Mouse (Mus musculus) kidney, adult 2 months (tissue): ENCODE measurements at regions not wholly inside any gene's neighbourhood (a gene's known extent, or its start where the extent isn't known, plus 50 kb on each side); places are given as distances from the start of the nearest gene placed in this dataset.

ENCODE experiments used
- DNase-seq: peaks from one replicate; pipeline ENCODE4 v3.0.0; 2021
- H3K27ac ChIP-seq: fragments of 200-500 bp; 2 replicates; pipeline ENCODE4 v1.5.1; 2012; ENCODE audit warnings: low read depth, low read length, control low read depth, inconsistent platforms; ENCODE audit not compliant: insufficient read depth
- H3K27me3 ChIP-seq: fragments of 200-500 bp; replicated peaks from 2 replicates; pipeline ENCODE4 v1.6.1; 2012; ENCODE audit warnings: mild to moderate bottlenecking, moderate library complexity, low read length, inconsistent platforms; ENCODE audit not compliant: control insufficient read depth, insufficient read depth
- H3K36me3 ChIP-seq: fragments of 200-500 bp; 2 replicates; pipeline ENCODE4 v1.6.1; 2012; ENCODE audit warnings: mild to moderate bottlenecking, moderate library complexity, low read length, inconsistent platforms; ENCODE audit not compliant: control insufficient read depth, insufficient read depth
- H3K4me1 ChIP-seq: fragments of 200-500 bp; 2 replicates; pipeline ENCODE4 v1.6.1; 2011; ENCODE audit warnings: low read length; ENCODE audit not compliant: control insufficient read depth, insufficient read depth
- H3K4me3 ChIP-seq: fragments of 200-500 bp; 2 replicates; pipeline ENCODE4 v1.5.1; 2011; ENCODE audit warnings: mild to moderate bottlenecking, low read depth, low read length, control low read depth; ENCODE audit not compliant: insufficient read depth
- CTCF ChIP-seq: fragments of 200-500 bp; conservative IDR thresholded peaks from 2 replicates; pipeline ENCODE4 v1.5.1; 2011; ENCODE audit warnings: low read depth, mild to moderate bottlenecking, control low read depth, low read length, moderate library complexity, mixed read lengths; ENCODE audit not compliant: insufficient read depth, insufficient read length
- POLR2A ChIP-seq: fragments of 200-500 bp; IDR thresholded peaks from one replicate; pipeline ENCODE4 v1.6.1; 2011; ENCODE audit warnings: low read depth, low read length, control low read depth
- WGBS: fragments of 180-500 bp; shearing (Covaris S2); methylation state at CpG from one replicate; pipeline ENCODE4 v1.1.7; 2018; 5-methylcytosine and 5-hydroxymethylcytosine counted together

DNA sequence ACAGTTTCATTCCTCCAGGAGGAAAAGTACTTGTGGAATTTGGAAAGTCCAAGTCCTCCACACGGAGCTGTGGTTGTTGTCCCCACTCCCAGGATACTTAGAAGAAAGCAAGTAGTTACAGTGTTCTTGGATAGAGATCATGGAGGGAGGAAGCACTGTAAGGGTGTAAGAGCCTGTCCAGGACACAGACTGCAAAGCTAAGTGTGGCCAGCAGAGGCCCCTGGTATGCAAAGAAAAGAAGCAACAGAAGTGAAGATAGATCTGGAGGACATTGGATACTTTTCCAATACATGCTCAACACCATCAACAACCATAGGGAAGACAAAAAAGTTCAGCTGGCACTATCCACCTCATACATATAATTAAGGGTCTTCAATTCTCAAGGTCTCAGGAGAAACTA, 197.4 kb downstream of the Meis1 start:
- peak; percentile 55 for TF ChIP-seq CTCF
- no peak for TF ChIP-seq POLR2A
- no peaks in the 10 kb centered on the region for H3K36me3 ChIP-seq
- 43% methylated on average over 1 of the region's 1 CpGs for WGBS
- H3K27me3 ChIP-seq: no peaks in the 10 kb centered on the region
- no peak overlapping the region for H3K27ac ChIP-seq
- H3K4me3 ChIP-seq: no peak overlapping the region
- no peaks in the 10 kb centered on the region for H3K4me1 ChIP-seq
- DNase-seq: peak; percentile 38

DNA sequence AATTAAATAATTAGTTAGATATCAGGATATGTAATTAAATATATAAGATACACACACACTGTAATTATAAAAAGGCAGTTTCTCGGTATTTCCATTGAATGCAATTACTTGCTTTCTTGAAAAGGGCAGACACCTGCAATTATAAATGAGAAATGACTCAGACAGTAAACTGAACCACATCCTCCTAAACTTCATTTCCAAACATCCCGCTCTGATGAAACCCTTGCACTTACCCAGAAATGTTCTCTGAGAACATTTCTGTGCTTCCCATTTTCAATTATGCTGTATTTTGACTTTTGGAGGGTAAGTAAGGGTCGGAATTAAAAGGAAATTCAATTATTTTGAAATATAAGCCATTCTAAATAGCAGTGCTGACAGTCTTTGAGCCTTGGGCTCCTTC, 204.7 kb downstream of the Meis1 start:
- DNase-seq: no peak
- no peaks in the 10 kb centered on the region for H3K27me3 ChIP-seq
- TF ChIP-seq POLR2A: no peak
- no peak for TF ChIP-seq CTCF
- no peaks in the 10 kb centered on the region for H3K36me3 ChIP-seq
- WGBS: 81% methylated on average over 3 of the region's 3 CpGs
- no peak overlapping the region for H3K27ac ChIP-seq
- H3K4me1 ChIP-seq: no peaks in the 10 kb centered on the region
- no peak overlapping the region for H3K4me3 ChIP-seq

DNA sequence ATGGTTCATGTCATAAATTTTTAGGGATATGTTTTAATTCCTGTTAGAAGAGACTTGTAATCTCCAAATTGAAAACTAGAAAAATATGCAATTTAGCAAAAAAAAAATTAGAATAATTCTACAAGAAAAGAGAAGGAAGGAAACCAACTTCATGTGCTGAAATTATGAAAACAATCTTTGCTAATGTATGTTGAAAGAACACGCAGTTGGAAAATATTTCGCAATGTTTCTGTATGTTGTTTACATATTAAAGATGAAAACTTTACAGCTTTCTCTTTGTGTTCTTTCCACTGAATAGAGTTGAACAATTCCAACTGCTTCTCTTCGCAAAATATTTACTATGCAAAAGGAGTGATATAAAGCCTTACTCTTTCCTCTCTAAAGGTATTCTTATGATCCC, 251.3 kb downstream of the Meis1 start:
- no peaks in the 10 kb centered on the region for H3K36me3 ChIP-seq
- no peak for TF ChIP-seq CTCF
- TF ChIP-seq POLR2A: no peak
- H3K4me1 ChIP-seq: no peaks in the 10 kb centered on the region
- 96% methylated on average over 3 of the region's 3 CpGs for WGBS
- no peak overlapping the region for H3K4me3 ChIP-seq
- no peak for DNase-seq
- no peak overlapping the region for H3K27ac ChIP-seq
- H3K27me3 ChIP-seq: no peaks in the 10 kb centered on the region

DNA sequence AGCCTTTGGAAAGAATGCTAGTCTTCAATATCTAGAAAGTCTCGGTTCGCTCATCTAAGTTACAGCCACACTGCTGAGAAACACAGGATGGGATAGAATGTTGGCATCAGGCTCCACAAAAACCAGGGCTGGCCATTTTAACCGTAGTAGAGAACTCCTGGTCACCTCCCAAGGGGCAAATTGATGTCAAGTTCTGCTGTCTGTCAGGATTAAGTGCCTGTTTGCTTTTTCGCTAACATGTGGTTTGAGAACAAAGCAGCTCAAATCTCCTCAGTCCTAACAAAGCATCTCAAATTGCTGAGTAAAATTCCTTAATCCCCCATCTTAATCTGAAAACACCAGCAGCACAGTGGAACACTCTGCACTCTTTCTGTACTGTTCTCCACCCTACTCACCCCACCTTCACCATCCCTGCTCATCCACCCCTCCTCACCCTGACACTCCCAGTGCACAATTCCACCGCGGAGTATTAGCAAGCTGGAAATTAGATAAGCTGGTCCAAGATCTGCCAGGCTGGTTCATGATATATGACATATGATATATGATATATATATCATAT, 252.2 kb downstream of the Meis1 start:
- Histone ChIP-seq H3K4me3 (no peak overlapping the region), H3K27me3 (no peaks in the 10 kb centered on the region), H3K4me1 (no peaks in the 10 kb centered on the region), H3K36me3 (no peaks in the 10 kb centered on the region), H3K27ac (no peak overlapping the region)
- no peak for TF ChIP-seq CTCF
- no peak for TF ChIP-seq POLR2A
- WGBS: 67% methylated on average over 6 of the region's 6 CpGs
- no peak for DNase-seq

DNA sequence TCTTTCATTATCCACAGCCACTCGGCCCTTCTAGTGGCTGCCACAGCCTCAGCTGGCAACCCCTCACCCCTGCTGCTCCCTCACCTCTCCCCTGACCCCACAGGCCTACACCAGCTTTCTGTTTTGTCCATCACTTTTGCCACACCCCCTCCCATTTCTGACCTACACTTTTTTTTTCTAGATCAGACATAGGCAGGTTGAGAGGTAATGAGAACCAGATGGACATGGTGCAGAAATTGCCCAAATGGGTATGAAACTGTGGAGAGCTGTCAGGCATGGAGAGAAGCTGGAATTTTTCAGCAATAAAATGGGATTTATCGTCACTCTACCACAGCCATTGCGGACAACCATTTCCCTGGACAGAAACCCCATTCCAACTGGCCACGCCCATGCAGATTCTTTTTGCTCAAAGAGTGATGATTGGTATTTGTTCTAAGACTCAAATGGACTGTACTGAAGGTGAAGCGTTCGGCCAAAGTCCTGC, 260.2 kb downstream of the Meis1 start:
- TF ChIP-seq CTCF: no peak
- no peak overlapping the region for H3K27ac ChIP-seq
- H3K4me1 ChIP-seq: no peaks in the 10 kb centered on the region
- no peaks in the 10 kb centered on the region for H3K36me3 ChIP-seq
- 66% methylated on average over 6 of the region's 6 CpGs for WGBS
- no peak for DNase-seq
- no peak overlapping the region for H3K4me3 ChIP-seq
- no peaks in the 10 kb centered on the region for H3K27me3 ChIP-seq

DNA sequence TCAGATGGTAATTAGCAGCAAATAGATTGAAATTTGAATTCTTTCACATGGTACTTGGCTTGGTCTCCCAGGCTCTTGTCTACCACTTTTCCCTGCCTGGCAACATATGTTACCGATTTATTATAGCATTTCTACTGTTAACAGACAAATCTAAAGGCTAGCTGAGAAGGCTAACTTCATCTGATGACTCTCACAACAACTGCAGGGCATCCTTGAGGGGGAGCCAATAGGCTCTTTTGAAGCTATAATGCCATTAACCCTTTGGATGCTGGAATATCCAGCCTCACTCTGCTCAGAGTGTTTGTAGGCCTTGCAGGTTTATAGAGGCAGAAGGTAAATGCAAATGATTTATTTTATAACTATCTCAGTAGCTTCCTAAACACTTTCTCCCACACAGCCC, 262.2 kb downstream of the Meis1 start:
- no peaks in the 10 kb centered on the region for H3K27me3 ChIP-seq
- no peak overlapping the region for H3K27ac ChIP-seq
- TF ChIP-seq CTCF: no peak
- TF ChIP-seq POLR2A: no peak
- WGBS: 64% methylated on average over 1 of the region's 1 CpGs
- no peak overlapping the region for H3K4me3 ChIP-seq
- no peaks in the 10 kb centered on the region for H3K36me3 ChIP-seq
- H3K4me1 ChIP-seq: no peaks in the 10 kb centered on the region
- no peak for DNase-seq

DNA sequence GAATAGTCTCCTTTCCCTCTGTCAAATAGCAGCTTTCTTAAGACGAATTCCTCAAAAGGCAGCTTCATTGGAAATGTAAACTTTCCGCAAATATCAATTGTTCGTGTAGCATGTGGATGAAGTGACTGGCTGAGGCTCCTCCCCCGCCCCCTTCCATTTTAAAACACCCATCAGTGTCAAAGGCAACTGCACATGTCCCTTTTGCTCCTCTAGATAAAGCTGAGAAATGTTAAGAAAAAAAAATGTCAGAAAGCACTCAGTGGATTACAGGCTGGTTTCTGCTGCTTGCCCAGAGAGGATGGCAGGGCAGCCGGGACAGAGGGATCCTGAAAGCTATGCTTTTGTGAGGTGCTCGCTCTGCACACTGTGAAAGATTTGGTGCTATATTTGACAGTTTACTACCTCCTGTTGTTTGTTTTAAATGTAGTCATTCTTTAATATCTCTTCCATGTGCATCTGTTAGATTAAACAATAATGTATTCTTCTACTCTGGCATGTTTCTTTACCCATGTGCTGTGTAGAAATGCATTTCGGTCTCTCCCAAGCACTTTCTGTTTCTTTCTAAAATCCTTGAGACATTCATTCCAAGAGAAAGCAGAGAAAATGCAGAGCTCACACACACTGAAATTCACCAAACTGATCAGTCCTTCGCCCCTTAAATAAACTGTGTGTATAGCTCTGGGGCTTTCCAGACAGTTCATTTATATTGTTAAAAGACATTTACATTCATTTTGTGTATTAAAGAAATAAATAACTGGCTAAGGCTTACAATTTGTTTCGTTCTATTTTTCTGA, 263.9 kb downstream of the Meis1 start:
- Histone ChIP-seq H3K4me3 (no peak overlapping the region), H3K4me1 (no peaks in the 10 kb centered on the region), H3K36me3 (no peaks in the 10 kb centered on the region), H3K27me3 (no peaks in the 10 kb centered on the region), H3K27ac (0 out of 2 replicates have a peak overlapping the region, but pooled peaks have one; percentile 22)
- DNase-seq: no peak
- WGBS: 58% methylated on average over 9 of the region's 9 CpGs
- TF ChIP-seq CTCF (no peak), POLR2A (no peak)
